Mouse (Mus musculus) olfactory bulb, adult 2 months (tissue): Measurements from ENCODE around the gene Gm9821. TPM values are rescaled to one million over a fixed set of nuclear protein-coding genes. Genes with fewer than 3 reads are reported as not detected.
A peak's percentile ranks its signal among the peaks of the same experiment; 100 is the strongest.

Experiments
- H3K27ac ChIP-seq: fragments of 200-500 bp; 2 replicates; pipeline ENCODE4 v1.5.1; 2012; ENCODE audit warnings: low read depth, low read length; ENCODE audit not compliant: insufficient read depth
- H3K4me1 ChIP-seq: fragments of 200-500 bp; 2 replicates; pipeline ENCODE4 v1.6.1; 2012; ENCODE audit warnings: low read length; ENCODE audit not compliant: control insufficient read depth, insufficient read depth
- H3K4me3 ChIP-seq: fragments of 200-500 bp; 2 replicates; pipeline ENCODE4 v1.5.1; 2012; ENCODE audit warnings: mild to moderate bottlenecking, low read depth, low read length, moderate library complexity; ENCODE audit not compliant: insufficient read depth
- CTCF ChIP-seq: fragments of 200-500 bp; IDR thresholded peaks from 2 replicates; pipeline ENCODE4 v1.5.1; 2012; ENCODE audit warnings: low read depth, mild to moderate bottlenecking, low read length, moderate library complexity; ENCODE audit not compliant: insufficient read depth
- POLR2A ChIP-seq: fragments of 200-500 bp; IDR thresholded peaks from 2 replicates; pipeline ENCODE4 v1.6.1; 2012; ENCODE audit warnings: mild to moderate bottlenecking, low read depth, low read length, moderate library complexity; ENCODE audit not compliant: insufficient read depth
- WGBS: fragments of 180-500 bp; shearing (Covaris S2); methylation state at CpG from one replicate; pipeline ENCODE4 v1.1.7; 2018; 5-methylcytosine and 5-hydroxymethylcytosine counted together
- polyA plus RNA-seq: library from polyadenylated mRNA; stranded (reverse); fragments of >200 nt; gene quantifications from 2 replicates; pipeline ENCODE4 v1.2.4, GENCODE M21; 2012; ENCODE audit warnings: low replicate concordance; ENCODE audit not compliant: missing spikeins, insufficient read depth, insufficient read length

Gene Gm9821
- polyA plus RNA-seq, 1 experiment, result not detected

DNA sequence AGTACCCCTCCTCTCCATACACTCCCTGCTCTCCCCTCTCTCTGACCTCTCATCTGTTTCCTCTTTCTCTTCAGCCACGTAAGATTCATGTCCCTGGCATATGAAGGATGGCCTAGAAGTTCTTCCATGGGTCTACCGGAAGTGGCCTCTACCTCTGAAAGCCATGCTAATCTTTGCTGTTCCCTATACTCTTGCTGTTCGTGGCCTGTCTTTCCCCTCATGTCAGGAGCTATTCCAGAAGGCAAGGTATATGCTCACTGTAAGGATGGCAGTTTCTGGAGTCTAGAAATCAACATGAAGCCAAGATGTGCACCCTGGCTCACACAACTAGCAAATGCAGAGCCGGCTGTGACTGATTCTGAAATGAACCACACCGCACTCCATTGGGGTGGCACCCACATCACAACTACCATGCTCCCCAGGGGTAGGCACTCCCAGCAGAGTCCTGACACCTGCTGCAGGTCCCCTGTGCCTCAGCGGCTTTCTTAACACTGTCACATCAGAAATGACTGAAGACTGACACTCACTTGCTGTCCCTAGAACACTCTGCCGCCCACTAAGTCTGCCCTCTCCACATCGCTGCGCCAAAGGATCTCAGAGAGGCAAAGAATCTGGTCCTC lies 39.5 kb downstream of the Gm9821 start:
- H3K27ac ChIP-seq, result no peak overlapping the region

DNA sequence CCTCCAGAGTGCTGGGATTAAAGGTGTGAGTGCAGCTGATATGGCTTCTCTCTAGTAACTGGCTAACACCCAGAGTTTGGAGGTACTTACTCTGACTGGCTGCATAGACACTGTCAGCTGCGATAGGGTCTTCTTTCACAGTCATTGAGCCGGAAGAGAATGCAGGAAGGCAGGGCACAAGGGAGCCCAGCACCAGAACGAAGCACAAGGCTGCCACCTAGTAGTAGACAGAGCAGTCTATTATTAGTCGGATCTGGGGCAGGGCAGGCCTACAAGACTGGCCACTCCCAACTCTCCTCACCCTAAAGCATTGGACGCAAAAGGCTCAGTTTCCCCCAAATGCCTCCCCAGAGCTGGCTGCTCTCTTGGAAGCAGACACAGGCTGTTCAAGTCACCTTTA lies 40.6 kb downstream of the Gm9821 start:
- H3K27ac ChIP-seq, result no peak overlapping the region
- H3K4me3 ChIP-seq, result no peak overlapping the region
- WGBS, result 10% methylated on average over 5 of the region's 5 CpGs
- TF ChIP-seq POLR2A, result no peak
- peaks cover 4% of the 10 kb centered on the region for H3K4me1 ChIP-seq

More for the DNA sequence above, 39.5 kb downstream of the Gm9821 start:
- 65% methylated on average over 9 of the region's 9 CpGs for WGBS
- H3K4me1 ChIP-seq, result peaks cover 4% of the 10 kb centered on the region
- TF ChIP-seq POLR2A (no peak), CTCF (no peak)
- no peak overlapping the region for H3K4me3 ChIP-seq

DNA sequence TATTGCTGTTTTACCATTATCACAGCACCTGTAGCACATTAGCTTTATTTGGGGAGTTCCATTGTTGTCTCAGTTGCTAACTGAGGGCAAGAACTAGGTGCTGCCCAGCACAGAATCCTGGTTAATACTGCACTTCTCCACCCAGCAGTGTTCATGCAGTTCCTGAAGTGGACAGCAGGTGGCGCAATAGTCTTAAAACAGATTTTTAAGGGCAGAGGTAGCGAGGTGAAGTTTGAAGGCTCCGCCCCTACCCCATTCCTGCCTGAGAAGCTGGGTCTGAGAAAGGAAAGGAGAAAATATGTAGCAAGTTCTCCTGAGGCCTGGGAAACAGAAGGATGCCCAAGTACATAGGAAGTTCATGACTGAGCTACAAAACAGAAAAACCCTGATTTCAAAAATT lies 42.0 kb downstream of the Gm9821 start:
- H3K4me1 ChIP-seq, result peaks cover 4% of the 10 kb centered on the region
- under 1% methylated on average over 3 of the region's 3 CpGs for WGBS
- TF ChIP-seq CTCF, result 0 out of 2 replicates have a peak, but pooled peaks have one; percentile 10
- TF ChIP-seq POLR2A, result no peak
- no peak overlapping the region for H3K4me3 ChIP-seq
- H3K27ac ChIP-seq, result no peak overlapping the region

DNA sequence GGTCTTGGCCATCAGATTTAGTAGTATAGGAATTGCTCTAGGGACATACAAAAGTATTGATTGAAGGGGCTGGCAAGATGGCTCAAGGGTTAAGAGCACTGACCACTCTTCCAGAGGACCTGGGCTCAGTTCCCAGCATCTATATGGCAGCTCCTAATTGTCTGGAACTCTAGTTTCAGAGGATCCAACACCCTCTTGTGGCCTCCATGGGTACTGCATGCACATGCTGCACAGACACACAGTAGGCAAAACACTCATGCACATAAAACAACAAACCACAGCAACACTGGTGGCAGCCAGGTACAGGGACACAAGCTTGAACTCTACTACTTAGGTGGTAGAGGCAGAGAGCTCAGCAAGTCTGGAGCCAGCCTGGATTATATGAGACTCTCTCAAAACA lies 44.2 kb downstream of the Gm9821 start:
- Histone ChIP-seq H3K4me1 (0 out of 2 replicates have a peak, but pooled peaks cover 3% of the 10 kb centered on the region), H3K4me3 (no peak overlapping the region), H3K27ac (no peak overlapping the region)
- TF ChIP-seq CTCF, result no peak

DNA sequence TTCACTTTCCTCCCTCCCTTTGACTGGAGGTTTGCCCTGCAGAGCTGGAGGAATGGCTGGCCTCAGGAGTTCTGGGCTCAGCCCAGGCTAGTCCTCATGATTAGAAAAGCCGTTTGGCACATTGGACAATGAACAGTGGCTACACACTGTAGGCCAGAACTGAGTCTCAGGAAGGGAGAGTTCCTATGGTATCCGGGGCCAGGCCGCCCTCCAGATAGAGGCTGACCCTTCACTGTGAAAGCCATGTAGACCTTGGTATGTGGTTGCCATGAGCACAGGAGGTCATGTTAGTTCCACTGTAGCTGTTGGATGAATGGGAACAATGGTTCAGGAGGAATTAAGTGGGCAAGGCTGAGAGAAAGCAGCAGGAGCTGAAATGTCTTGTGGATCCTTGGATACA lies 47.9 kb downstream of the Gm9821 start:
- H3K27ac ChIP-seq, result no peak overlapping the region
- 67% methylated on average over 3 of the region's 3 CpGs for WGBS

DNA sequence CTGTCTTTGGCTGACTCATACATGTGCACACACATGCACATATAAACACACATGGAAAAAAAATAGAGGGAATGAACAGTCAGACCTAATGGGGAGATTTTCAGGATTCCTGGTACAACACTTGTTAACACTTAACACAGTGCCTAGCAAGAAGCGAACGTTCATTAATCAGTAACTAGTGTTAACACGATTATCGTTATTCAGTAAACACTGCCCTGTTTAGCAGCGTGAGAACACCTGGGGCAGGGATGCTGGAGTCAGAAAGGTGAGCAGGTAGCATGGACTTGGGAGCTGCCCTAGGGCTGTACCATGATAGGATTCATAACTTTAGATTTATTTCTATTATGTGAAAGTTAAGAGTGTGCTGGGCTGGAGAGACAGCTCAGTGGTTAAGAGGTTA lies 50.5 kb downstream of the Gm9821 start:
- H3K27ac ChIP-seq, result no peak overlapping the region
- peaks cover 12% of the 10 kb centered on the region for H3K4me1 ChIP-seq
- WGBS, result 91% methylated on average over 5 of the region's 5 CpGs
- no peak overlapping the region for H3K4me3 ChIP-seq
- TF ChIP-seq CTCF, result no peak
- no peak for TF ChIP-seq POLR2A

More for the DNA sequence above, 47.9 kb downstream of the Gm9821 start:
- peaks cover 12% of the 10 kb centered on the region for H3K4me1 ChIP-seq
- TF ChIP-seq CTCF (no peak), POLR2A (no peak)
- no peak overlapping the region for H3K4me3 ChIP-seq

Other genes starting within 250 kb of the Gm9821 start
- not detected in 2 replicates for gene Atg13, start 235.1 kb upstream of the Gm9821 start, polyA plus RNA-seq
- gene Harbi1, start 234.9 kb upstream of the Gm9821 start, polyA plus RNA-seq, result not detected in 2 replicates
- not detected in 2 replicates for gene Ambra1, start 215.6 kb upstream of the Gm9821 start, polyA plus RNA-seq
- not detected in 2 replicates for gene Chrm4, start 18.5 kb upstream of the Gm9821 start, polyA plus RNA-seq
- gene Mdk, start 13.4 kb upstream of the Gm9821 start, polyA plus RNA-seq, result not detected in 2 replicates
- 328 TPM in 1 of 2 replicates, not detected in the other for gene Dgkz, start 30.2 kb downstream of the Gm9821 start, polyA plus RNA-seq
- not detected in 2 replicates for gene Creb3l1, start 78.8 kb downstream of the Gm9821 start, polyA plus RNA-seq
- gene Phf21a, start 147.4 kb downstream of the Gm9821 start, polyA plus RNA-seq, result 643 TPM in 1 of 2 replicates, not detected in the other